Mouse (Mus musculus): ENCODE measurements around the gene Cacna1c. TPM values are rescaled to one million over a fixed set of nuclear protein-coding genes. Genes with fewer than 3 reads are reported as not detected.
A peak's percentile ranks its signal among the peaks of the same experiment; 100 is the strongest.

The Cacna1c gene
- total and polyA plus RNA-seq, 2 experiments from 2014 or later = 4.2 to 43.3 TPM

GRCm38 (mm10) chr6:118688856-118689255 lies 507.4 kb downstream of the Cacna1c start:
- TF ChIP-seq CTCF (IDR thresholded peaks at IDR 0.05; ENCODE audit: low read depth) = no peak
- Histone ChIP-seq H3K4me2 (ENCODE audit: low read depth) (no peak overlapping the region), H3K4me3 (ENCODE audit: low read depth, low read length) (no peak overlapping the region), H3K9me3 (ENCODE audit: low read length) (no peaks in the 10 kb centered on the region), H3K36me3 (ENCODE audit: insufficient read depth) (peaks cover 16% of the 10 kb centered on the region), H3K27me3 (ENCODE audit: insufficient read depth, low read length) (no peaks in the 10 kb centered on the region), H3K9ac (no peak overlapping the region), H3K4me1 (ENCODE audit: insufficient read depth) (no peaks in the 10 kb centered on the region), H3K27ac (ENCODE audit: low read depth, low read length) (no peak overlapping the region)
- ATAC-seq (no peak), DNase-seq (no peak)
- 89% methylated on average over 5 of the region's 5 CpGs for WGBS

DNA sequence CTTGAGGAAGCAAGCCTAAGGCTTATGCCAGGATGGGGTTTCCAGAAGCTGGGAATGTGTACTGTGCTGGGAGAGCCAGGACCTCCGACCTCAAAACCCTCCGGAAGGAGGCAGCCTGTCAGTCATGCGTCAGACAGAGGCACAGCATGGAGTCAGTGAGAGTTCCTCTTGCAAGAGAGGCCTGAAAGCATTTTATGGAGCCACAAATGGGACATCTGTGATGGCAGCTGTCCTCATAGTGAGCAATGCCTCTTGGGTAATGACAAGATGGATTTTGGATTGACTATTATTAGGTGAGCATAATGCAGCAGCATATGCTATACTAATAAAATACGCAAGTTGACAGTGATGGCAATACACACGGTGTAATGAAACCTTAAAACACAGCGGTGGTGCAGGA lies 515.4 kb downstream of the Cacna1c start:
- no peak for TF ChIP-seq CTCF (IDR thresholded peaks at IDR 0.05; ENCODE audit: low read depth)
- DNase-seq = peak; percentile 46
- WGBS = 47% methylated on average over 6 of the region's 6 CpGs
- ATAC-seq = peak; percentile 45; the same call in 1 of the 2 replicates
- no peaks in the 10 kb centered on the region for H3K4me1 ChIP-seq (ENCODE audit: insufficient read depth)
- H3K9ac ChIP-seq = no peak overlapping the region
- H3K27ac ChIP-seq (ENCODE audit: low read depth, low read length) = no peak overlapping the region
- no peaks in the 10 kb centered on the region for H3K27me3 ChIP-seq (ENCODE audit: insufficient read depth, low read length)
- peaks cover 18% of the 10 kb centered on the region for H3K36me3 ChIP-seq (ENCODE audit: insufficient read depth)
- no peak overlapping the region for H3K4me3 ChIP-seq (ENCODE audit: low read depth, low read length)
- no peak overlapping the region for H3K4me2 ChIP-seq (ENCODE audit: low read depth)
- no peaks in the 10 kb centered on the region for H3K9me3 ChIP-seq (ENCODE audit: low read length)

GRCm38 (mm10) chr6:118678031-118678430 lies 518.2 kb downstream of the Cacna1c start:
- Histone ChIP-seq H3K27ac (ENCODE audit: low read depth, low read length) (no peak overlapping the region), H3K9ac (no peak overlapping the region), H3K27me3 (ENCODE audit: insufficient read depth, low read length) (no peaks in the 10 kb centered on the region), H3K9me3 (ENCODE audit: low read length) (no peaks in the 10 kb centered on the region), H3K4me1 (ENCODE audit: insufficient read depth) (no peaks in the 10 kb centered on the region), H3K4me2 (ENCODE audit: low read depth) (no peak overlapping the region), H3K4me3 (ENCODE audit: low read depth, low read length) (no peak overlapping the region), H3K36me3 (ENCODE audit: insufficient read depth) (peaks cover 13% of the 10 kb centered on the region)
- no peak for DNase-seq
- no peak for TF ChIP-seq CTCF (IDR thresholded peaks at IDR 0.05; ENCODE audit: low read depth)
- 87% methylated on average over 10 of the region's 10 CpGs for WGBS
- ATAC-seq = no peak

DNA sequence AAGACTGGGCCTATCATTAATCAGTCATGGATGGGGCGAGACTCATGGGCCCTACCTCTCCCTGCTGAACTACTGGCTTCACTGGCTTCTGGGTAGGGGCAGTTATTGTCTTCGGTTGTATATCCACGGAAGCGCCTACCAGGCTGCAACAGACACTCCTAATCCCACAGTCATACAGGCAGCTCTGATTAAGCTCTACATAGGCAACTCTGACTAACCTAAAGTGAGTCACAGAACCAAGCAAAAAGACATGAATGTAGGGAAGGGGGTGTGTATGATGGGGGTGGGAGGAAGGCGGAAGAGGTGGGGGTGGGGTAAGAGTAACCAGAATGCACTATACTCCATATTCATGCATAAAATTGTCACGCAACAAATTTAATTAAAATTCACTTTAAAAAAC lies 518.9 kb downstream of the Cacna1c start:
- no peak for DNase-seq
- WGBS = 92% methylated on average over 6 of the region's 6 CpGs
- no peaks in the 10 kb centered on the region for H3K9me3 ChIP-seq (ENCODE audit: low read length)
- no peak overlapping the region for H3K27ac ChIP-seq (ENCODE audit: low read depth, low read length)
- no peak for TF ChIP-seq CTCF (IDR thresholded peaks at IDR 0.05; ENCODE audit: low read depth)
- H3K4me3 ChIP-seq (ENCODE audit: low read depth, low read length) = no peak overlapping the region
- H3K9ac ChIP-seq = no peak overlapping the region
- H3K4me1 ChIP-seq (ENCODE audit: insufficient read depth) = no peaks in the 10 kb centered on the region
- H3K4me2 ChIP-seq (ENCODE audit: low read depth) = no peak overlapping the region
- H3K36me3 ChIP-seq (ENCODE audit: insufficient read depth) = peaks cover 7% of the 10 kb centered on the region
- no peaks in the 10 kb centered on the region for H3K27me3 ChIP-seq (ENCODE audit: insufficient read depth, low read length)
- peak; percentile 30 for ATAC-seq

DNA sequence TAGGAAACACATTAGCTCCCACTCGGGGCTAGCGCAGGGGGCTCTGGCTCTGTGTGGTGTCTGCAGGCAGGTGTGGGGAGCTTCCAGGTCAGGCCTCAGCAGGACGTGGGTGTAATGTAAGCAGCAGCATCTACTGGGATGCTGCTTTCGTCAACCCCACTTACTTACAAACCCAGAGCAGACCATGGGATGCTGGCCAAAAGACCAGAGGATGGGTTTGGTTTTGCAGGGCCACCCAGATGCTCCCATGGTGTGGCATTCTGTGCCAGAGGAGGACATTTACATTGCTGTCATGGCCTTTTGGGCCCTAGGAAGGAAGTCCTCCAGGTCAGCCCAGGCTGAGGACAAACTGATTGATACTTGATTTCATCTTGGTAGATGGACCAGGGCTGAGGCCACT lies 521.4 kb downstream of the Cacna1c start:
- H3K4me3 ChIP-seq (ENCODE audit: low read depth, low read length) = no peak overlapping the region

DNA sequence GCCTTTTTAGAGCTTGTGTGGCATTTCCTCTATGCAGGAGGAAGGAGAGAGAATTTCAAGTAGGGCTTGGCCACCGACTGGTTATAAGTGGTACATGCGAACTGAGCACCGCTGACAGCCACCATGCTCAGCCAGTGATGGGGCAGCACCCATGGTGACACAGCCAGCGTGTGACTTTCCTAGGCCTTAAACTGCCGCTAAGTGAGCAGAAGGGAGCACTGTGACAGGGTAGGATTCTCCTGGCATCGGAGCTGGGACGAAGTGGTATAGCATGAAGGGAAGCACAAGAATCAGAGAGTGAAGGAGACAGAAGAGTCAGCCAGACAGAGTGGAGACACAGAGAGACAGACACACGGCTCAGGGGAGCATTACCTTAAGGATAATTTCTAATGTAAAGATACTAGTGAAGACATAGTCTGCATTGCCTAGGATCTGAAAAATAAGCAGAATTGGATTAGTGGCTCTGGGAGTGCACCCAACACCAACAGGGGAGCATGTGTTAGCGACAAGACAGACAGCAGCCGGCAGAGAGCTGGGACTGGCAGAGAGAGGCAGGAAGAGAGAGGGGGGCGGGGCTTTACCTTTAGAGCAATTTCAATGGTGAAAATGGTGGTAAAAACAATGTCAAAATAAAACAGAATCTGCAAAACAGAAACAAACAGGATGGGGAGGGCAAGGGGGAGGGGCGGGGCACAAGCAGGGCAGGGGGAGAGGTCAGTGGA lies 522.1 kb downstream of the Cacna1c start:
- H3K27ac ChIP-seq (ENCODE audit: low read depth, low read length) = 0 out of 2 replicates have a peak overlapping the region, but pooled peaks have one; percentile 35
- peak; percentile 76 for ATAC-seq

More for the DNA sequence above, 521.4 kb downstream of the Cacna1c start:
- Histone ChIP-seq H3K27ac (ENCODE audit: low read depth, low read length) (no peak overlapping the region), H3K4me1 (ENCODE audit: insufficient read depth) (no peaks in the 10 kb centered on the region), H3K27me3 (ENCODE audit: insufficient read depth, low read length) (no peaks in the 10 kb centered on the region), H3K4me2 (ENCODE audit: low read depth) (no peak overlapping the region), H3K9me3 (ENCODE audit: low read length) (no peaks in the 10 kb centered on the region), H3K9ac (no peak overlapping the region), H3K36me3 (ENCODE audit: insufficient read depth) (peaks cover 17% of the 10 kb centered on the region)
- ATAC-seq (no peak), DNase-seq (no peak)
- TF ChIP-seq CTCF (IDR thresholded peaks at IDR 0.05; ENCODE audit: low read depth) = no peak
- 82% methylated on average over 4 of the region's 4 CpGs for WGBS

GRCm38 (mm10) chr6:118653331-118653730 lies 542.9 kb downstream of the Cacna1c start:
- DNase-seq (no peak), ATAC-seq (no peak)
- 87% methylated on average over 4 of the region's 4 CpGs for WGBS
- no peak overlapping the region for H3K4me2 ChIP-seq (ENCODE audit: low read depth)
- no peak overlapping the region for H3K27ac ChIP-seq (ENCODE audit: low read depth, low read length)
- no peaks in the 10 kb centered on the region for H3K4me1 ChIP-seq (ENCODE audit: insufficient read depth)
- no peak overlapping the region for H3K4me3 ChIP-seq (ENCODE audit: low read depth, low read length)
- H3K9me3 ChIP-seq (ENCODE audit: low read length) = no peaks in the 10 kb centered on the region
- no peak overlapping the region for H3K9ac ChIP-seq
- H3K27me3 ChIP-seq (ENCODE audit: insufficient read depth, low read length) = no peaks in the 10 kb centered on the region
- TF ChIP-seq CTCF (IDR thresholded peaks at IDR 0.05; ENCODE audit: low read depth) = no peak
- peaks cover 68% of the 10 kb centered on the region for H3K36me3 ChIP-seq (ENCODE audit: insufficient read depth)

More for the DNA sequence above, 522.1 kb downstream of the Cacna1c start:
- no peak overlapping the region for H3K4me2 ChIP-seq (ENCODE audit: low read depth)
- 0 out of 2 replicates have a peak, but pooled peaks have one; percentile 6 for TF ChIP-seq CTCF (IDR thresholded peaks at IDR 0.05; ENCODE audit: low read depth)
- 64% methylated on average over 12 of the region's 12 CpGs for WGBS
- no peak overlapping the region for H3K4me3 ChIP-seq (ENCODE audit: low read depth, low read length)
- DNase-seq = peak; percentile 45
- peaks cover 24% of the 10 kb centered on the region for H3K36me3 ChIP-seq (ENCODE audit: insufficient read depth)
- no peaks in the 10 kb centered on the region for H3K27me3 ChIP-seq (ENCODE audit: insufficient read depth, low read length)
- H3K4me1 ChIP-seq (ENCODE audit: insufficient read depth) = no peaks in the 10 kb centered on the region
- no peaks in the 10 kb centered on the region for H3K9me3 ChIP-seq (ENCODE audit: low read length)
- H3K9ac ChIP-seq = no peak overlapping the region

Measured in forebrain, postnatal 0 days (tissue).